Mouse (Mus musculus): ENCODE measurements around the gene Crtac1.

DNA sequence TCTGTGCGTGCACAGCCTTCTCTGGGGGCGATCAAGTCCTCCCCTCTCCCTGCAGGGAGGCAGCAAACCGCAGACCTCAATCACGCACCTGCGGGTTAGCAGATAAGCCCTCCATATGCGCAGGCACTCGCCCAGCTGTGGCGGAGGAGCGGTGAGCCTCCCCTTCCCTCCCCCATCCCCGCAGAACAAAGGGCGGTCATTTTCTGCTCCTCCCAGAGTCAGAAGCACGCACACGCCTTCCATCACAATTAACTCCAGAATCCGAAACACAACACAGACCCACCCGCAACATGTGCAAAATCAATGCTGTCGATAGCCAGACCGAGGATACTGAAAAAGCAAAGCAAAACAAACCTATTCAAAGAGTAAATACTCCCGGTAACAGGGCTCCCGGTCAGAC, 22.4 kb downstream of the Crtac1 start:
- TF ChIP-seq E2F4 (IDR thresholded peaks at IDR 0.05; ENCODE audit: borderline replicate concordance, low read depth, low read length): no peak
- no peak for TF ChIP-seq NRF1 (IDR thresholded peaks at IDR 0.05; ENCODE audit: insufficient read depth, low read depth, low read length, poor library complexity, severe bottlenecking)
- no peak for TF ChIP-seq CHD2 (IDR thresholded peaks at IDR 0.05; ENCODE audit: low read length)
- TF ChIP-seq CTCF (IDR thresholded peaks at IDR 0.05 in 2 of 3, conservative IDR thresholded peaks at IDR 0.05 in 1 of 3; ENCODE audit: control insufficient read depth in 1 of 3, insufficient read depth in 1 of 3, low read depth in 2 of 3, low read length in 3 of 3, poor library complexity in 1 of 3, severe bottlenecking in 1 of 3): no peak
- TF ChIP-seq RCOR1 (IDR thresholded peaks at IDR 0.05; ENCODE audit: low read depth, low read length): no peak
- no peak for TF ChIP-seq ZMIZ1 (IDR thresholded peaks at IDR 0.05; ENCODE audit: low read depth, low read length)
- TF ChIP-seq POLR2A (IDR thresholded peaks at IDR 0.05; ENCODE audit: control insufficient read depth in 1 of 2, insufficient read depth in 1 of 2, low read depth in 1 of 2, low read length in 2 of 2, poor library complexity in 1 of 2): no peak
- TF ChIP-seq ZNF384 (IDR thresholded peaks at IDR 0.05; ENCODE audit: low read depth, low read length): no peak
- no peak for TF ChIP-seq MEF2A (IDR thresholded peaks at IDR 0.05; ENCODE audit: extremely low read depth, insufficient replicate concordance, low read depth, low read length, poor library complexity, severe bottlenecking)
- no peak for TF ChIP-seq USF2 (IDR thresholded peaks at IDR 0.05; ENCODE audit: borderline replicate concordance in 1 of 2, insufficient read depth in 1 of 2, low read depth in 1 of 2, low read length in 2 of 2)
- no peak for TF ChIP-seq TCF12 (IDR thresholded peaks at IDR 0.05; ENCODE audit: low read depth, low read length)
- TF ChIP-seq EP300 (IDR thresholded peaks at IDR 0.05; ENCODE audit: low read depth in 1 of 2, low read length in 2 of 2): no peak

All from MEL (cell line).